Mouse (Mus musculus) thymus, postnatal 0 days (tissue): Measurements from ENCODE around the gene E130114P18Rik. TPM values are rescaled to one million over a fixed set of nuclear protein-coding genes. Genes with fewer than 3 reads are reported as not detected.

Source experiments
- DNase-seq: peaks from one replicate; pipeline ENCODE4 v3.0.0-alpha.2; 2015; ENCODE audit warnings: low spot score
- polyA plus RNA-seq: library from polyadenylated mRNA; unstranded; fragments of >200 nt; fragmentation: Nextera tagmentation; extraction: Ambion mirVana; gene quantifications from 2 replicates; pipeline ENCODE4 v1.2.1, GENCODE M21; 2015

E130114P18Rik gene
- polyA plus RNA-seq, 1 experiment from 2014 or later: 0.79 TPM

DNA sequence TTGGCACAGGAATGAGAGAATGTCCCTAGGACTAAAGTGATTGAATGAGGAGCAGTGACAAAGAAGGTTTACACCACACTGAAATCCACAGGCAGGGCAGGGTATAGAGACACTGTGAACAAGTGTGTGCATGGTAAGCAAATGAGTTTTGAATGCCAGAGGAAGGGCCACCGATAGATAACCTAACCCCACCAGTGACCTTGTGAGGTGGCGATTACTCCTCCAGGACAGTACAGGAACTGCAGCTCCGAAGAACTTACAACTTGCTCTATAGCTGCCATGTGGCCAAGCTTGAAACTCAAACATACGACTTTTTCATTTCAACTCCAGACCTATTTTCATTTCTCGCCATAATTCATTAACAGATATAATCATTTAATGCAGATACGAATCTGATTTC is 114.0 kb downstream of the E130114P18Rik start:
- no peak for DNase-seq

DNA sequence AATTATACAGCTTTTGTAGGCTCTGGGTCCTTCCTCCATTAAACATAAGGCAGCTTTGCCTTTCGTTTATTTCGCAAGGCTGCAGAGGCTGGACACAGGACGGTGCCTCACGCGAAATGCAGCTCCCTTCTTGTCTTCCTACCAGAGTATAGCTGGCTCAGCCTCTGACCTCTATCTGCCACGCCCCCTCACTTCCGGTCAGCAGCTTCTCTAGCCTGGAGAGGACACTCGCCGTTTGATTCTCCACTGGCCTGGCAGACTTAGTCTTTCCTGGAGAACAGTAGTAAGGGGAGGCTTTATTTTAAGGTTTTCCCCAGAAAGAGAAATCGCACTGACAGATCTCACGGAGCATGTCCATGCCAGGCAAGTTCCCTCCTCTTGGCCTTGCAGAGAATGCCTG is 115.0 kb downstream of the E130114P18Rik start:
- DNase-seq: no peak

DNA sequence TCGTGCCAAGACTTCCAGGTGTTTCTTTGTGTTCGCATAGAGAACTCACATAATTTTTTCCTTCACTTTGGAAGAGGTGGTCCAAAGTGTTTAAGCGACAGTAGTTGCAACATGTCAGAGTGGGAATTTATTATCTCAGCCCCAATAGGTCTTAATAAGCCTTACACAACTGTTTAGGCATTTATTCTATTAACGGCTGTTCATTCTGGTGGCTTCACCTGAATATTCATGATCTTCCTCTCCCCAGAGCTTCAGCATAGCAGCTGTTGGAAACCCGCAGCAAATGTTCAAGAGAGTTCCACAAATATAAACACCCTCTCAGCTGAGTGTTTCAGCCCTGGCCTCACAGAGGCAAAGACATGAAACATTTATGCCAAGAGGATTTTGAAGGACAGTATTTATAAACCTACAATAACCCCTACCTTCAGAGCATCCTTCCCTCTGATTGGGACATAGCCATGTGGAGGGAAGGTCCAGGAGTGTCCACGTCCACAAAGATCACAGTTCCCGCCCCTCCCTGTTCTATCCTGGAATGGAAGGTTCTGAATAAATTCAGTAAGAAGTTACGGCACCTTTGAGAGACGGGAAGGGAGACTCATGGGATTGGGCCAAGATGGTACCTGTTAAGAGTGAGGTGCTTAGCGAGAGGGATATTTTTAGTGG is 116.1 kb downstream of the E130114P18Rik start:
- no peak for DNase-seq

DNA sequence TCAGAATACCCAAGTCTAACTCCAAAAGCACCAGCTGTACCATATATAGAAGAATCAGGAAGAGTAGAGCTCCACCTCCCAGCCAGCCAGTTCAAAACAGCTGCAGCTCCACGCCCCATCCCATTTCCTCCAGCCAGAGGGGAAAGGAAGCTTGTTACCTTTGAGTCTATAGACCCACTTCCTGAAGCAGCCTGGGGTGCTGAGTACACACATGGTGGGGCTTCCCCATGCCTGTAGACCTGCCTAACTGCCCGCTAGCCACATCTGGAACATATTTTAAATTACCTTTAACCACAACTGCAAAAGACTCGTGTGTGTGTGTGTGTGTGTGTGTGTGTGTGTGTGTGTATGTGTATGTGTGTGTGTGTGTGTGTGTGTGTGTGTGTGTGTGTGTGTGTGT is 120.3 kb downstream of the E130114P18Rik start:
- peak; percentile 50 for DNase-seq

DNA sequence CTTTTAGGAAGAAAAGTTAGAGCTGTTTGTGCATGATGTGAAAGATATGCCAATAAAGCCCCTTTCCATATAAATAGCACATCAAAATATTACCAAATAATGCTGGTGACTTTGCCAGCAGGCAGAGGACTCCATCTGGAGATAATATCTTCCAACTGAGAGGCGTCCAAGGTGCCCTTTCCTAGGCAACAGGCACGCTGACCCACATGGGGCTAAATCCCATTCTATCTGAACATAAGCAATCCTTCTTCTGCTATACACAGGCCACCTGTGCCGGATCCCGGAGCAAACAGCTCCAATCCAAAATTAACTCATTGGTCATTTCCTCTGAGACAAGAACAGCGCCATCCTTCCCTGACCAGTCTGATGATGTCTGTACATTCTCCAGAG is 128.3 kb downstream of the E130114P18Rik start:
- no peak for DNase-seq

DNA sequence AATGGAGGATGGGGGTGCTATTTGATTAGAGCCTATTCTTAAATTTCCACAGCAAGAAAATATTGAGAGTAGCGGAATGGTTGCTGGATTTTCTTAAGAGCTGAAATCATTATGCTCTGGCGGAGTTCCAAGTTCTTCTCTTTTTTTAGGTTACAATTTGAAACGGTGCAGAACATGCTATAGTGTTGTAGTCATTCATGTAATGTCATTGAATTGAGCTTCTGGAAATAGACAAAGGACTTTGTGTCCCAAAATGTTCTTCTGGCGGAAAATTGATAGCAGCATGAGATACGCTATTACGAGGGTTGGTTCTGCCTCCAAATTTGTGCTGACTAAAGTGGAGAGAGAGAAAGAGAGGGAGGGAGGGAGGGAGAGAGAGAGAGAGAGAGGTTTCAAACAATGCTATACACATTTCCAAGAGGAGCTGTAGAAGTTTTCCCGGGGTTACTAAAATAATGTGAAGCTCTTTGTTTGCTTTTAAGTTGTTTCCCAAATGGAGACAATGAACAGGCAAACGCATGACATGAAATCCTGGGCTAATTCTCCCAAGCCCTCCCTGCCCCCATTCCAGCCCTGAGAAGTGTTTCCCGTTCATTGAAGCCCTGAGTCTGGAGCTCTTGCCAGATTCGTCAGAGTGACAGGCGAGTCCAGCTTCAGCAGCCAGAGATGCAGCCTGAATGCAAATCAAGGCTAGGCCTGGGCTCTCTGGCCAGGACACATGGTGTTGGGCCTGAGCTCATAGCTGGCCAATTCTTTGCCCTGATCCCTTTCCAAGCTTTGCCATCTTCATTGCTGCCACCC is 128.9 kb downstream of the E130114P18Rik start:
- DNase-seq: no peak

DNA sequence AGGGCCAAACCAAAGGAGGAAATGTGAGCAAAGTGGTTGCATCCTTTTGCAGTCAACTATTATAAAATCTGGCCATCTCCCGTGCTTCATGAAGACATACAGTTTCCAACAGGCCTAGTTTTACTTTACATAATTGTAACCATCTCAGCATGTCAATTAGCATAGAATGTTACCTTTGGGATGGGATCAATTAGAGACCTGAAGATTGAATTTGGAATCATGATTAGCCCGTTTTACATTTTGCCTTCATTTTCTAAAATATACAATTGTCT is 129.5 kb downstream of the E130114P18Rik start:
- DNase-seq: no peak

DNA sequence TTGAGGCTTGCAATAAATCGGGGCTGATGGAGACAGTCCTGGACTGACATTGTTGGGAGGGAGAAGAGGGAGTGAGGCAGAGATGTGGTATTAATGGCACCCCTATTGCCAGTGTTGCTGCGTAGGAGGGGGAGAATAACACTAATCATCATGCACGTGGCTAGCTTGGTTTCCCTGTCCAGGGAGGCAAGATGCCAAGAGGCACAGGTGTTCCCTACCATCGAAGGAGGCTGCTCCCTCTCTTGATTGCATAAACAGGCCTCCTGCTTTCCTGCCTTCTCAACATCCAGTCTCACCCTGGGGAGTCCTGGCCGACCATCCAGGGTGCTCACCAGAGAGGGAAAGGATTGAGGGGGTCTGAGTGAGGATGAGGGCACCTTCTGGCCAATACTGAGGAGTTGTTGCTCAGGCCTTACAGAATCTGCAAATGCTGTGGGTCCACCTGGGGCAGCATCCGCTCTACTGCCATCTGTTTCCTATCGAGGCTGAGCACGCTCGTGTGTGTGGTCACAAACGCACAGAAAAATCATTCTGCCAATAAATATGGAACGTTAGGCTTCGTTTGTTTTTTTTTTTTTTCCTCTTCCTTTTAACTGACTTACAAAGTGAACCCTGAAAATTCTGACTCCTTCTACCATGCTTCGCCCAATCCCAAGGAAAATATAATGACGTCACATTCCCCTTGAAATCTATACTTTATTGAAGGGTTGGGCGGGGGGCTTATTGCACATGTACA is 130.0 kb downstream of the E130114P18Rik start:
- DNase-seq: no peak

DNA sequence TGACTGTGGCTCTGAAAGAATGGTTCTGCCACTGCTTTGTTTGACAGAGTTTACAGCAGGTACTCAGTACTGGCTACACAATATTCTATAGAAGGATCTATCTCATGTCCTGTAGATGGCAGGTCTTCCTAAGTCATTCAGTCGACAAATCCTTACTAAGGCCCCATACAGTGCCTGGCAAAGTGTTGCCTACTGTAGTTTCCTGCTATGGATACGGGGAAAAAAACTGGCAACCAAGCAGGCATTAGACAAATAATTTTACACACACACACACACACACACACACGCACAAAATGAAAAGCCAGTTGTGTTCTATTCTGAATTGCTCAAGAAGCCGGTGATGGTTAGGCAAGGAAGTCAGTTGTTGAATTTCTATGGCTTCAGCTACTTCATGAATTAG is 130.6 kb downstream of the E130114P18Rik start:
- no peak for DNase-seq

DNA sequence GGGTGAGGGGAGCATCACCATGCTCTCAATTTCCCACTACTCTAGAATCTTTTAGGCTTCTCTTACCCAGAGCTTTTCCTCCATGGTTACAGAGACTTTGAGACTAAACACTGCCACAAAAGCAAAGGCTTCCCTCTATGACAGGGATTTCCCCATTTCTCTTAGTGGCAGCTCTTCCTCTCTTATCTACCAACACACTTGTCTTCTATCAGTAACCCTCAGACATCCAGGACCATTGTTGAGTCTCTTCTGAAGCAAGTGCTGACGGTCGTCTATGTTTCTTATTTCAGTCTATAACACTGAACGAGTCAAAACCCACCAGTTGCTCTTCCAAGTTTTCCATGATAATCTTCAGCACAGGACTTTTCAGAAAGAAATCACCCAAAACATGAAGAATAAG is 137.5 kb downstream of the E130114P18Rik start:
- no peak for DNase-seq

DNA sequence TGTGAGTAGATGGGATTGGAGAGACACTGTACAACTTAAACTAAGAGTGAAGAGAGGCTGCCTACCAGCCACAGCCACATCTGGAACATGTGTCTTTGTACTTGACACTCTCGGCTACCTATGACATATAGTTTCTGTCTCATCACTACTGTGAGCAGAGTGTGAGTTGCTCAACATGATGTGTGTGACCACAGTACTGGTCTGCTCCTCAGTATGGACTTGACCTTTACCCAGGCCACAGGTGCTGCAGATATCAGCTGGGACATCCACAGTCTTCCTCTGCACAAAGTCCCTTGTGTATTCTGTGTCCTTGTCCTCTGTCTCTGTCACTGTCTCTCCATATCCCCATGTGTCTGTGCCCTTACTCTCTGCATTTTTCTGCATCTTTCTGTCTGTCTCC is 141.3 kb downstream of the E130114P18Rik start:
- DNase-seq: no peak

DNA sequence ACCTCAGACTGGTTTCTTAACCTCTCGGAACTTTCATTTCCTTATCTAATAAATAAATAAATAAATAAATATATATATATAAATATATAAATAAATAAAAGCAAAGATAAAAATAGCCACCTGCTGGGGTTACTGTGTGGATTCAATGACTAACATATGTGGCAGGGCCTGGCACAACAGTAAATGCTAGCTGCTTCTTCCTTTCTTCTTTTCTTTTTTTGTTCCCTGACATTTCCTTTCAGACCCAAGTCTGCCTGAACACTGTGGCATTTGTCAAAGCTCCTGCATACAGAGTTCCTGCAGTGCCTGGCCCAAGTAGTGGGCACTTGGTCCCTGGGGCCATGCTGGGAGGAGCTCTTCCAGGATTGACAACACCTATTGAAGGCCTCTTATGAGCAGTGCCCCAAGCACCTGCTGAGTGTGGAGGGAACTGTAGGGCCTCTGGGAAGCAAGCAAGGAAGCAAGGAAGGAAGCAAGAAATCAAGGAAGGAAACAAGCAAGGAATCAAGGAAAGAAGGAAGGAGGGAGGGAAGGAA is 142.1 kb downstream of the E130114P18Rik start:
- DNase-seq: no peak

DNA sequence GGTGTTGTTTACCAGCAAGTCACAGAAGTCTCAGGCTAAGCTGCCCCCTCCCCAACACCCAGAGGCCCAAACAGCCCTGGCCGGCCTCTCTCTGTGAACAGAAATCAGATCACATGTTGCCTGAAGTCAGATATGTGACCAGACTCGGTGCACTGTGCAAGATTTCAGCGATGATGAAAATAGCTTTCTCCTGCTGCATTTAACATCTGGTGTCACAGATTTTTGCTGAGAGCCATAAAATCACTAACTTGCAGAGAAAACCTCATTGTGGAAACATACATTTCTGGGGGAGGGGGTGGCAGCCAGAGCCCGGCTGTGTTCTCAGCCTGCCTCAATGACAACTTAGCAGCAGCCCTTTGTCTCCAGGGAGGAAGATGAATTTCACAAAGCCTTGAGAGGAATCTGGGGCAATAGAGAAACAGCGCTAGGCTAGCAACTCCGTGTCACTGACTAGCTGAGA is 142.6 kb downstream of the E130114P18Rik start:
- no peak for DNase-seq

DNA sequence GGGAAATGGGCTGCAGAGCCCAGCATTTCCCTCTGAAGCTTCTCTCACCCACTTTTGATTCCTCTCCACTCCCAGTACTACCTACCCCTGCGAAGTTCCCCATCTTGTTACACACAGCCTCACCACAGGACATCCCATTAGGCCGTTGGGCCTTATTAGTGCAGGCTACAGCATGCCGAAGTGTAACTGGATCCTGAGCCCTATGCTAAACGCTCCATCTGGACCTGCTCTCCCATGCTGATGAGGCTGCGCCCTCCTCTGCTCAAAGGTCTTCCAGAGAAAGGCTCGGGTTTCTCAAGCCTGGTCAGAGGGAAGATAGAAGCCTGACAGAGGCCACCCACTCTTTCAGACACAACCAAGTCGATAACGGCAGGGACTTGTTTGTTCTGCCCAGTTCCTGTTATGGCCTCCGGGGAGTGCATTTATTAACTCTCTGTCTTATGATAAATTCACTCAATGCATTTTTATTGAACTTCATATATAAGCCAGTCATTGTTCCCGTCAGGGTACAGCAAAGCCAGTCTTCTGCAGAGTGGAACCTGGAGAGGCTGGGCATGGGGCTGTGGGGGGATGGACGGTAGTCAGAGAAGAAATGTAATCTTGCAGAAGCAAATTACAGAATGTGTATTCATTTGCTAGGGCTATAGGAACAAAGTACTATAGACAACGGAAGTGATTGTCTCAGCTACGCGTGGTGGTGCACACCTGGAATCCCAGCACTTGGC is 148.8 kb downstream of the E130114P18Rik start:
- DNase-seq: no peak

DNA sequence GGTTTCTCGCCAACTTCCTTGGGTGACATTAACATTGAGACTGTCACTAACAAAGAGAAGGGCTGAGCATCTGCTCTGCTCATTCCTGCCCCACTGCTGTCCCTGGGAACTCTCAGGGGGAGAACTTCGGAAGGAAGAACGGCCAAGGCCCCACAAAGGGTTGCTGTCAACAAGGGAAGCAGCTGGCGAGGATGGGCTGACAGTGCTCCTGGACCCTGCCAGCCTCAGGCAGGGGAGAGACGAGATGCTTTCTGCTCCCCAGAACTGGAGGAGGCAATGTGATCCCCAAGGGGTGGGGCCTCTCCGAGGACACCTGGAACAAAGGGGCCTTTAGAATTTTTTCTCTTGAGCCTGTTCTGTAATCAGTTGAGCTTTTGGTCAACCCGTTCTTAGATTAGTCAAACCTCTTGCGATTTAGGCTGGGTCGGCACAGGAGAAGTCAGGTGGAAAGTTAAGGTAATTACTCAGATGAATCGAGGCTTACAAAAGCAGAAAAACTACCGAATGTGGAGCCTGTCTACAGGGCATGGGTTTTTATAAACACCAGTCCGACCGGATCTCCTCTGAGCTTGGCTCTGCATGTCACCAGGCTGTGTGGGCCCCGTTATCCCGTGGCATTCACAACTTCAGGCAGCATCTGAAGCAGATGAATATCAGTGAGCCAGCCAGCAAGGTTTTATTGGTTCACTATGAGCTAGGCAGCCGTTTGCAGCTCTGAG is 151.7 kb downstream of the E130114P18Rik start:
- no peak for DNase-seq

DNA sequence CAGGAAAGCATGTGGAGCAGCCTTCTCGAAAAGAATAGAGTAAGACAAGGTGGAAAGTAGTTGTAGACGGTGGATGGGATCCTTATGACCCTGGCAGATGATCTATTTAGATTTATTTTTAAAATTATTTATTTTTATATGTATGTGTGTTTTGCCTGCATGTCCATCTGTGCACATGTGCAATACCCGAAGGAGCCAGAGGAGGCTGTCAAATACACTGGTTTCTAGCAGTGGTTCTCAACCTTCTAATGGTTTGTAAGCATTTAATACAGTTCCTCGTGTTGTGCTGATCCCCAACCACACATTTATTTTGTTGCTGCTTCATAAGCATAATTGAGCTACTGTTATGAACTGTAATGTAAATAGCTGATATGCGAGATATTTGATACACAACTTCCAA is 154.7 kb downstream of the E130114P18Rik start:
- DNase-seq: no peak

DNA sequence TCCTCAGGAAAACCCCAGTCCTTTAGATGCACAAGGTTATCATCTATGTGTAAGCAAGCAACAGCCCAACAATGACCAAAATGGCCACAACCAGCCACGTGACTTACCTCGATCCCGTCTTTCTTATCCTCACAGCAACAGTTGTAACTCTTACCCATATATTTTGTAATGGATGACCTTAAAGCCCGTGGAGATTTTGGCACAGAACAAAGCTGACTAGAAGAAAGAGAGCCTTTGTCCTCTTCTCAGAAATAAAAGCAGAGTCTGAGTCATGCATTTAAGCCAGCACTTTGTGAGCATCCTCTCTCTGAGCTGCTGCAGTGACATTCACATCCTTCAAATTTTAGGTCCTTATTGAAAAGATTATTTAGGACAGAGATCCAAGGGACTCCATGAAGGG is 156.1 kb downstream of the E130114P18Rik start:
- no peak for DNase-seq

DNA sequence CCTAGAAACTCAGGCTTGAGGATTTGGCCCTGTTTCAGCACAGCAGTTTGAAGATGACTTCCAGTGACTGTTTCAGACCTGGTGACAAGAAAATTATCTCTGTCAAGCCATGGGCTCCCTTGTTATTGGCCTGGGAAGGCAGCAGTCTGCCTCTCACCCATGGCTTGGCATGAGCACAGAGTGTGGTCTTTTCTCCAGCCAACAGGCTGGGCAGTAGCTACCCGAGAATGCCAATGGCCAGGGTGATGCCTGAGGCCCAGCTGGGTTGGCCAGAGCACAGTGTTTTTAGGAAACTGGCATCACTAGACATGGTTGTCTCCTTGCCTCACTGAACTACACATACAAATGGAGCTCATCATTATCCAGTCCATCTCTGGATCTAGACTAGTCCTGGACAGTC is 157.5 kb downstream of the E130114P18Rik start:
- no peak for DNase-seq

DNA sequence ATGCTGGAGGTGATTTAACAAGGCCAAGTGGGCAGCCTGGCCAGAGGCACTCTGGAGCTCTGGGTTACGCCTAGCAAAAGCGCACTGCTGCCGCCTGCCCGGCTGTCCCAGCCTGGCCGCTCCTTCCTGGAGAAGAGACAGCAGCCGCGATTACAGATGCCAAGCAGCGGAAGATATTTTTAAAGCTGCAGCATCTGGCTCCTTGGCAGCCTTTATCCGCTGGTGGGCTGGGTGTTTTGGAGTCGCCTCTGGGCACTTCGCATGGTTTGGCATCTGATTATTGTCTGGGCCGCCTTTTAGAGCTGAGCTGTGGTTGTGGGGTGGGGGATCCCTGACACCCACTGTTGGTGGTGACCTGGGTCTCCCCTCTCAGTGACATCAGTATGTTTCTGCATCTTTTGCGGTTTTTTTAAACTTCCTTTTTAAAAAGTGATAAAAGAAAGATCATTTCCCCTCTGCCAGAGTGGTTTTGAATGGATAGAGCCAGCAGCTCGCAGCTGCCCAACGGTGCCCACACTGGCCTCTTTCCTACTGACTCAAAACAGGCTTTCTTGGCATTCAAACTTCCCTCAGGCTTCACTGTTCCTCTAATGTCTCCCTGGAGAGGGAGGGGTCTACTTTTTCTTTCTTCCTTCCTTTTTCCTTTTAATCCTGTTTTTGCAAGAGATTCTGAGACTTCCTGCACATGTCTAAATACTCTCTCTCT is 159.1 kb downstream of the E130114P18Rik start:
- DNase-seq: peak; percentile 7

DNA sequence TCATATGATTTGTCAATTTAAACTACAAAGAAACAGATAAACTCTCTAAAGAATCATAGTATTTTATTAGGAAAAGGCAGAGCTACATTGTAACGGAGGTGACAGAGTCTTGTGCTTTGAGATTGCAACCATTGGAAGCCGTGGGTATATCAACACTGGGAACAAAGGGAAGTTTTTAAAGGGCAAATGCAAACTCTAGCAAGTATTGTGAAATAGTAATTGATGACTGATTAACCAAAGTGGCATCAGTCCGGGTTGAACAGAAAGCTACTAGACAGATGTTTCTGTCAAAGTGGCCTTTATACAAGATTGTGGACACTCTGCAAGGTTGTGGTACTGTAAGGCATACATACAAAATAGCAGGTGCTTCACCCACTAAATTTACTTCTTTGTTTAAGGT is 162.8 kb downstream of the E130114P18Rik start:
- DNase-seq: no peak
